Mouse (Mus musculus): ENCODE data around the gene Garem2.

DNA sequence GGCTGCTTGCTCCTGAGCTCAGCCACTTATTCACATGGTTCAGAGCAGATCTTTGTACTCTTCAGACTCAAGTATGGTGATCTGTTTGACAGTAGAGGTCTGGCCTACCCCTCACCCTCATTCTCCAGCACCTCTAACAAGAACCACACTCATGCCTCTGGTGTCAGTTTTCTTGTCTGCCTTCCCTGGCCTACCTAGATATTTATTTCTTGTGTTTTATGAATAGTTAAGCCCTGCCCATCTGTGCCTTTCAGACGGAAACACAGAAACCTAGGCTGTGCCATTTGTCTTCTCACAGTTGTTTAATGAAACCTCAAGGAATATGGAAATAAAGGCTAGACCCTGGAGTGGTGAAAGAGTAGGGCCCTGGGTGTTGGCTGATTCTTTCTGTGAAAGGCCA, 13.1 kb downstream of the Garem2 start:
- TF ChIP-seq CTCF (IDR thresholded peaks at IDR 0.05; ENCODE audit: extremely low read depth, insufficient read length, insufficient replicate concordance, low read depth, low read length) (no peak), POLR2A (IDR thresholded peaks at IDR 0.05; ENCODE audit: low read depth, low read length) (no peak)
